Mouse (Mus musculus): ENCODE measurements at regions not wholly inside any gene's neighbourhood (a gene's known extent, or its start where the extent isn't known, plus 50 kb on each side); places are given as distances from the start of the nearest gene placed in this dataset.

DNA sequence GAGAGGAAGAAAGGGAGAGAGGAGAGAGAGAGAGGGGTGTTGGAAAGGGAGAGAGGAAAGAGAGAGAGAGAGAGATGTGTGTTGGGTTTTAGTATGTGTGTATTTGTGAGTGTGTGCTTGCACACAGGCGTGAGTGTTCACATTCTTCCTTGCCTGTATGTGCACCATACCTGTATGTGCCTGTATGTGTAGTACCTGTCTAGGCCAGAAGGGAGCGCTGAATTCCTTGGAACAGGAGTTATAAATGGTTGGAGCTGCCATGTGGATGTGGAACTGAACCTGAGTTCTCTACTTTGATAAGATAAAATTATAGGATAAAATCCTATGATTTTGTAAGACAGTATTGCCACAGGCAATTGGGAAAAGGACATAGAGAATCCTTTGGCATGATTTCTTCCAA, 458.8 kb downstream of the Rps24 start:
- TF ChIP-seq CTCF (IDR thresholded peaks at IDR 0.05; ENCODE audit: borderline replicate concordance, insufficient read depth, low read depth, low read length), result peak; percentile 17; the same call in 1 of the 2 replicates
- TF ChIP-seq POLR2A (IDR thresholded peaks at IDR 0.05; ENCODE audit: borderline replicate concordance, insufficient read depth, low read length), result no peak

Measured in cerebellum, adult 2 months (tissue).